Mouse (Mus musculus): ENCODE data around the gene Nfatc4. TPM values are rescaled to one million over a fixed set of nuclear protein-coding genes. Genes with fewer than 3 reads are reported as not detected.

Gene Nfatc4
- total RNA-seq, 2 experiments from 2014 or later, result not detected

- ATAC-seq (replicated peaks; ENCODE audit: poor library complexity), result no peak
These were observed 58.0 kb downstream of the Nfatc4 start for GRCm38 (mm10) chr14:55880982-55881381.

GRCm38 (mm10) chr14:55882171-55882641, 59.3 kb downstream of the Nfatc4 start:
- no peak for ATAC-seq (replicated peaks; ENCODE audit: poor library complexity)

- no peak for ATAC-seq (replicated peaks; ENCODE audit: poor library complexity)
These were observed 60.3 kb downstream of the Nfatc4 start for GRCm38 (mm10) chr14:55883149-55883661.

Other genes with a start within 250 kb of the Nfatc4 start
Only the 30 nearest of the 34 such genes appear.
- gene Psme2, start 232.0 kb upstream of the Nfatc4 start, total RNA-seq (2015), result 374 and 388 TPM in 2 replicates
- gene Psme2, start 232.0 kb upstream of the Nfatc4 start, total RNA-seq (2017), result 269 and 370 TPM in 2 replicates
- 23.5 and 34.4 TPM in 2 replicates for gene Rnf31, start 231.4 kb upstream of the Nfatc4 start, total RNA-seq (2015)
- 10.5 and 11.3 TPM in 2 replicates for gene Rnf31, start 231.4 kb upstream of the Nfatc4 start, total RNA-seq (2017)
- gene Irf9, start 219.6 kb upstream of the Nfatc4 start, total RNA-seq (2015), result 20.6 and 24.8 TPM in 2 replicates
- gene Irf9, start 219.6 kb upstream of the Nfatc4 start, total RNA-seq (2017), result 28.2 and 31.3 TPM in 2 replicates
- 3.5 and 9.5 TPM in 2 replicates for gene Rec8, start 205.1 kb upstream of the Nfatc4 start, total RNA-seq (2015)
- 0.87 and 4.6 TPM in 2 replicates for gene Rec8, start 205.1 kb upstream of the Nfatc4 start, total RNA-seq (2017)
- gene Ipo4, start 187.2 kb upstream of the Nfatc4 start, total RNA-seq (2015), result 28.3 and 31.0 TPM in 2 replicates
- gene Ipo4, start 187.2 kb upstream of the Nfatc4 start, total RNA-seq (2017), result 12.6 and 19.2 TPM in 2 replicates
- 6.7 and 8.5 TPM in 2 replicates for gene Gm49378, start 185.2 kb upstream of the Nfatc4 start, total RNA-seq (2015)
- 1.5 and 4.9 TPM in 2 replicates for gene Gm49378, start 185.2 kb upstream of the Nfatc4 start, total RNA-seq (2017)
- gene Tm9sf1, start 179.3 kb upstream of the Nfatc4 start, total RNA-seq (2015), result 35.8 and 39.1 TPM in 2 replicates
- 47.3 and 56.1 TPM in 2 replicates for gene Tm9sf1, start 179.3 kb upstream of the Nfatc4 start, total RNA-seq (2017)
- 0.37 and 0.62 TPM in 2 replicates for gene Tssk4, start 173.0 kb upstream of the Nfatc4 start, total RNA-seq (2015)
- gene Tssk4, start 173.0 kb upstream of the Nfatc4 start, total RNA-seq (2017), result 0.08 and 0.88 TPM in 2 replicates
- gene Mdp1, start 162.6 kb upstream of the Nfatc4 start, total RNA-seq (2015), result 19.3 and 21.4 TPM in 2 replicates
- 21.7 and 22.4 TPM in 2 replicates for gene Mdp1, start 162.6 kb upstream of the Nfatc4 start, total RNA-seq (2017)
- gene Gmpr2, start 151.2 kb upstream of the Nfatc4 start, total RNA-seq (2015), result 29.4 and 36.0 TPM in 2 replicates
- 38.1 and 39.5 TPM in 2 replicates for gene Gmpr2, start 151.2 kb upstream of the Nfatc4 start, total RNA-seq (2017)
- gene Nedd8, start 151.0 kb upstream of the Nfatc4 start, total RNA-seq (2015), result 491 and 506 TPM in 2 replicates
- 258 and 288 TPM in 2 replicates for gene Nedd8, start 151.0 kb upstream of the Nfatc4 start, total RNA-seq (2017)
- gene Tinf2, start 141.3 kb upstream of the Nfatc4 start, total RNA-seq (2015), result 19.4 and 23.1 TPM in 2 replicates
- gene Tinf2, start 141.3 kb upstream of the Nfatc4 start, total RNA-seq (2017), result 17.7 and 26.3 TPM in 2 replicates
- 0.35 and 0.61 TPM in 2 replicates for gene Tgm1, start 109.2 kb upstream of the Nfatc4 start, total RNA-seq (2015)
- gene Tgm1, start 109.2 kb upstream of the Nfatc4 start, total RNA-seq (2017), result 0.20 and 1.1 TPM in 2 replicates
- gene Rabggta, start 100.9 kb upstream of the Nfatc4 start, total RNA-seq (2015), result 8.7 and 14.0 TPM in 2 replicates
- 12.6 and 14.0 TPM in 2 replicates for gene Rabggta, start 100.9 kb upstream of the Nfatc4 start, total RNA-seq (2017)
- 45.7 and 50.9 TPM in 2 replicates for gene Dhrs1, start 77.5 kb upstream of the Nfatc4 start, total RNA-seq (2015)
- gene Dhrs1, start 77.5 kb upstream of the Nfatc4 start, total RNA-seq (2017), result 11.5 and 30.2 TPM in 2 replicates
- gene Nop9, start 77.5 kb upstream of the Nfatc4 start, total RNA-seq (2015), result 25.6 and 26.5 TPM in 2 replicates
- gene Nop9, start 77.5 kb upstream of the Nfatc4 start, total RNA-seq (2017), result 27.8 and 32.2 TPM in 2 replicates
- gene Cideb, start 64.7 kb upstream of the Nfatc4 start, total RNA-seq (2015), result 0.20 and 0.77 TPM in 2 replicates
- 0.51 TPM in 1 of 2 replicates, not detected in the other for gene Cideb, start 64.7 kb upstream of the Nfatc4 start, total RNA-seq (2017)
- 0.39 and 0.44 TPM in 2 replicates for gene Ltb4r2, start 61.7 kb upstream of the Nfatc4 start, total RNA-seq (2015)
- 0.47 and 0.62 TPM in 2 replicates for gene Ltb4r2, start 61.7 kb upstream of the Nfatc4 start, total RNA-seq (2017)
- 18.5 and 19.9 TPM in 2 replicates for gene Ltb4r1, start 57.2 kb upstream of the Nfatc4 start, total RNA-seq (2015)
- gene Ltb4r1, start 57.2 kb upstream of the Nfatc4 start, total RNA-seq (2017), result 31.4 and 42.4 TPM in 2 replicates
- gene Adcy4, start 39.0 kb upstream of the Nfatc4 start, total RNA-seq (2015), result 0.05 TPM in 1 of 2 replicates, not detected in the other
- not detected in 2 replicates for gene Adcy4, start 39.0 kb upstream of the Nfatc4 start, total RNA-seq (2017)
- gene Ripk3, start 34.3 kb upstream of the Nfatc4 start, total RNA-seq (2015), result 116 and 152 TPM in 2 replicates
- 25.3 and 49.9 TPM in 2 replicates for gene Ripk3, start 34.3 kb upstream of the Nfatc4 start, total RNA-seq (2017)
- gene Nynrin, start 30.9 kb downstream of the Nfatc4 start, total RNA-seq (2015), result 2.8 and 3.9 TPM in 2 replicates
- 1.9 and 2.7 TPM in 2 replicates for gene Nynrin, start 30.9 kb downstream of the Nfatc4 start, total RNA-seq (2017)
- gene Cbln3, start 61.2 kb downstream of the Nfatc4 start, total RNA-seq (2015), result 0.17 TPM in 1 of 2 replicates, not detected in the other
- gene Cbln3, start 61.2 kb downstream of the Nfatc4 start, total RNA-seq (2017), result 0.07 TPM in 1 of 2 replicates, not detected in the other
- 4.6 and 6.1 TPM in 2 replicates for gene Khnyn, start 61.8 kb downstream of the Nfatc4 start, total RNA-seq (2015)
- 14.3 and 15.3 TPM in 2 replicates for gene Khnyn, start 61.8 kb downstream of the Nfatc4 start, total RNA-seq (2017)
- 11.7 and 18.2 TPM in 2 replicates for gene Sdr39u1, start 77.1 kb downstream of the Nfatc4 start, total RNA-seq (2015)
- gene Sdr39u1, start 77.1 kb downstream of the Nfatc4 start, total RNA-seq (2017), result 4.2 and 6.9 TPM in 2 replicates
- not detected in 2 replicates for gene Cma1, start 121.5 kb downstream of the Nfatc4 start, total RNA-seq (2015)
- not detected in 2 replicates for gene Cma1, start 121.5 kb downstream of the Nfatc4 start, total RNA-seq (2017)
- not detected in 2 replicates for gene Cma2, start 127.8 kb downstream of the Nfatc4 start, total RNA-seq (2015)
- not detected in 2 replicates for gene Cma2, start 127.8 kb downstream of the Nfatc4 start, total RNA-seq (2017)
- gene Mcpt1, start 194.8 kb downstream of the Nfatc4 start, total RNA-seq (2015), result not detected in 2 replicates
- gene Mcpt1, start 194.8 kb downstream of the Nfatc4 start, total RNA-seq (2017), result not detected in 2 replicates
- gene Mcpt9, start 207.4 kb downstream of the Nfatc4 start, total RNA-seq (2015), result not detected in 2 replicates
- not detected in 2 replicates for gene Mcpt9, start 207.4 kb downstream of the Nfatc4 start, total RNA-seq (2017)
- not detected in 2 replicates for gene Mcpt2, start 218.9 kb downstream of the Nfatc4 start, total RNA-seq (2015)
- gene Mcpt2, start 218.9 kb downstream of the Nfatc4 start, total RNA-seq (2017), result not detected in 2 replicates

Measured in megakaryocyte progenitor cell, adult 5-6 weeks (primary cell).